Mouse (Mus musculus): ENCODE data around the gene Micall1. TPM values are rescaled to one million over a fixed set of nuclear protein-coding genes. Genes with fewer than 3 reads are reported as not detected.

Gene Micall1
- 8.4 and 9.1 TPM in 2 replicates for polyA plus RNA-seq (2015; fragmentation: Nextera tagmentation; extraction: Ambion mirVana)

DNA sequence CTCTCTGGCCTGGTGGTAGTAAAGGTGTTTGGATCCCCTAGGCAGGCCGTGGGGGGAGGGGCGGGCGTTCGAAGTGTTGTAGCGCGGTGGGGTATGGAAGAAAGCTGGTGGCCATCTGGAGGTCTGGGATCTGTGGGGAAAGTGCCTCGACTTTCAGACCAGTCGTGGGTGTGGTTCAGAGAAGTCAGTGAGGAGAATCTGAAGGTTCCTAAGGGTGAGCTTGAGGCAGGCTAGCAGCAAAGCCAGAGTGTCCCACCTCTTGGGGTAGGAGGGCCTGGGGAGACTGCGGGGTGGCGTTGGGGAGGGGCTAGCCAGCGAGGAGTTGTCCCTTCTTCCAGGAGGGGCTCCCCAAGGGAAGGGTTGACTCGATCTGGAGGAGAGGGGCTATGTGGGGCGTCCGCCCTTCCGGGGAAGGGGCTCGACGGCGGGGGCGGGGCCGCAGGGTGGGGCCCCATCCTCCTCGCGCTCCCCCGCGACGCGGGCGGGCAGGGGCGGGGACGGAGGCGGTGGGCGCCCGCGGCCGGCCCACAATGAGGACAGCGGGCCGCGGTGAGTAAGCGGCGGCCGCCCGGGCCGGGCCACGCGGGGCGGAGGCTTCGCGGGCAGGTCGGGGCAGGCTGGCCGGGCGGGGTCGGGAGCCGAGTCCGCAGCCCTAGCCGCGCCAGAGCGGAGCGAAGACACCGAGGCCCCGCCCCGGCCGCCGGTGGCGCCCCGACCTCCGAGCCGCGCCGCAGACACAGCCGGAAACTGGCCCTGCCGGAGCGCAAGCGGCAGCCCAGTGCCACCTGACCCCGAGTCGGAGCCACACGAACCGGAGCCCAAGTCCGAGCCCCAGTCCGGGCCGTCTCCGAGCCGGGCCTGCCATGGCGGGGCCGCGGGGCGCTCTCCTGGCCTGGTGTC, at the start of gene Micall1:
Micall1 (plus strand) TSS at position 478 of the 900 bp plus-strand sequence.
- no peaks in the 10 kb centered on the region for H3K9me3 ChIP-seq (ENCODE audit: low read length)
- H3K9ac ChIP-seq (replicated peaks; ENCODE audit: low read depth) = peak within 1 kb of the TSS; percentile 82
- TF ChIP-seq EP300 (IDR thresholded peaks at IDR 0.05) = no peak
- TF ChIP-seq CTCF (IDR thresholded peaks at IDR 0.05) = no peak
- under 1% methylated on average over 64 of the region's 85 CpGs for WGBS
- DNase-seq (ENCODE audit: low spot score) = peak; percentile 84
- H3K4me1 ChIP-seq (ENCODE audit: insufficient read depth, low read depth, low read length) = peaks cover 23% of the 10 kb centered on the region; the same call in 1 of the 2 replicates
- H3K36me3 ChIP-seq (ENCODE audit: insufficient read depth, low read length) = no peaks in the 10 kb centered on the region
- H3K27ac ChIP-seq (ENCODE audit: low read length) = peak within 1 kb of the TSS; percentile 91
- peak within 1 kb of the TSS; percentile 84 for H3K4me3 ChIP-seq (ENCODE audit: low read depth, low read length)
- no peaks in the 10 kb centered on the region for H3K27me3 ChIP-seq (replicated peaks; ENCODE audit: insufficient read depth, low read length)
- peak within 1 kb of the TSS; percentile 97 for H3K4me2 ChIP-seq (replicated peaks; ENCODE audit: low read depth, low read length)
- peak; percentile 90 for ATAC-seq

DNA sequence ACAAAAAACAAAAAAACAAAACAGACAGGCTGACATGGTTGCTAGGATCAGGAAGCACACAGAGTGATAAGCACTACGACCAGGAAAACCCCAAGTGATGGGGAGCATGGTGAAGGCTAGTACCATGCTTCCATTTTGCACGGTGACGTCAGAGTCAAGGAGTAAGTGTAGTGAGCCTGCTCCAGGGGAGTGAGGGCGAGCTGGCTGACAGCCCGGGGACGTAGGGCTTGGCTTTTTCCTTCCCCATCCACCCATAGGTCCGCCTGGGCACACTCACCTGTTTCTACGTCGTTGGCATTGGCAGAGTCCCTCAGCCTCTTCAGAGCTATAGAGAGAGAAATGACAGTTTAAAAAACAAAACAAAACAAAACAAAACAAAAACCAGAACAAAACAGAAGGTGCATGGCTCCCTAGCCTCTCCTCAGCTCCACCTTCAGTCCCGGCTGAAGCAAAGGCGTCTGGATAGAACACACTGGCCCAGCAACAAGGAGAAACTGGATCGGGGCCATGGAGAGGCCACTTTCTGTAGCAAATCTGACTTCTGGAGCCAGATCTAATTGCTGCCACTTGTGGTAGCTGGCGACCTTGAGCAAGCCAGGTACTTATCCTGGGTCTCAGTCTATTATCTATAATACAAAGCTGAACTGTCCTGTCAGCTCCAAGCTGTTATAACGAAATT, 47.7 kb upstream of the Micall1 start:
- H3K27ac ChIP-seq (ENCODE audit: low read length) = peak overlapping the region; percentile 22; the same call in 1 of the 2 replicates
- H3K36me3 ChIP-seq (ENCODE audit: insufficient read depth, low read length) = peaks cover 4% of the 10 kb centered on the region
- no peaks in the 10 kb centered on the region for H3K27me3 ChIP-seq (replicated peaks; ENCODE audit: insufficient read depth, low read length)
- ATAC-seq (no peak), DNase-seq (ENCODE audit: low spot score) (peak; percentile 42)
- H3K4me1 ChIP-seq (ENCODE audit: insufficient read depth, low read depth, low read length) = no peaks in the 10 kb centered on the region
- no peak overlapping the region for H3K4me3 ChIP-seq (ENCODE audit: low read depth, low read length)
- H3K9ac ChIP-seq (replicated peaks; ENCODE audit: low read depth) = no peak overlapping the region
- TF ChIP-seq EP300 (IDR thresholded peaks at IDR 0.05) (no peak), CTCF (IDR thresholded peaks at IDR 0.05) (no peak)
- WGBS = 60% methylated on average over 14 of the region's 14 CpGs
- no peak overlapping the region for H3K4me2 ChIP-seq (replicated peaks; ENCODE audit: low read depth, low read length)
- no peaks in the 10 kb centered on the region for H3K9me3 ChIP-seq (ENCODE audit: low read length)

DNA sequence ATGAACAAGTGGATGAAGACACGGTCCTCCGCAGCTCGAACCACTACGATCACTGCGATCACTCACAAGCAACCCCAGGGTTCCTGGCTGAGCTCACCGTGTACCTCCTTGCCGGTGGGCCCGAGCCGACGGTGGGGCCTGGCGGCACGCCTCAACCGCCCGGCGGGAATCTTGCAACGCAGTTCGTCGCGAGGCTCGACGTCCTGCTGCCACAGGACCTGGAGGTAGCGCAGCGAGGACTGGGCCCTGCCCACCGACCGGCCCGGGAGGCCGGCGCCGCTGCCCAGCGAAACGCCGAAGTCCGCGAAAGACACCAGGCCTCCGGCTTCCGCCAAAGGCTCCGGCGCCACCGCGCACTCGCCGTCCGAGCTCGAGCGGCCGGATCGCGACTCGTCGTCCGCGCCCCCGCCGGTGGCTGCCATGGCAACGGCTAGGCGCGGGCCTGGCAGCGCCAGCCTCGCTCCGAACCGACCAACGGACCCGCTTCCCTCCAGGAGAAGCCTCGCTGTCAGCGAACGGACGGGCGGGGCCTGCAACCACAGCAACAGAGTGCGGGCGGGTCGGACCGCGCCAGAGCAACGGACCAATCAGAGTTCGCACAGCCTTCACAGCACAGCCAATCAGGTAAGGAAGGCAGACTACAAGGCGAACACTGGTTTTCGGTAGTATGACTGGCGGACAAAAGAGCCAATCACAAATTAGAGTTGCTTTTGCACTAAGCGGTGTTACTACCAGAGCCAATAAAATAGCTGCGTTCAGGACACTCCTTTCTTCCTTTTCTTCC, 46.1 kb upstream of the Micall1 start, which contains the start of gene Ankrd54:
Ankrd54 (minus strand) TSS at position 518 of the 784 bp plus-strand sequence.
- no peaks in the 10 kb centered on the region for H3K9me3 ChIP-seq (ENCODE audit: low read length)
- peaks cover 4% of the 10 kb centered on the region; the same call in 1 of the 2 replicates for H3K36me3 ChIP-seq (ENCODE audit: insufficient read depth, low read length)
- H3K9ac ChIP-seq (replicated peaks; ENCODE audit: low read depth) = peak within 1 kb of the TSS; percentile 78
- H3K4me2 ChIP-seq (replicated peaks; ENCODE audit: low read depth, low read length) = peak within 1 kb of the TSS; percentile 83
- TF ChIP-seq CTCF (IDR thresholded peaks at IDR 0.05) = no peak
- TF ChIP-seq EP300 (IDR thresholded peaks at IDR 0.05) = no peak; the same call in 1 of the 2 replicates
- peak within 1 kb of the TSS; percentile 80 for H3K4me3 ChIP-seq (ENCODE audit: low read depth, low read length)
- no peaks in the 10 kb centered on the region for H3K27me3 ChIP-seq (replicated peaks; ENCODE audit: insufficient read depth, low read length)
- H3K27ac ChIP-seq (ENCODE audit: low read length) = peak within 1 kb of the TSS; percentile 77
- DNase-seq (ENCODE audit: low spot score) (peak; percentile 100), ATAC-seq (peak; percentile 99)
- 2% methylated on average over 70 of the region's 80 CpGs for WGBS
- no peaks in the 10 kb centered on the region for H3K4me1 ChIP-seq (ENCODE audit: insufficient read depth, low read depth, low read length)

DNA sequence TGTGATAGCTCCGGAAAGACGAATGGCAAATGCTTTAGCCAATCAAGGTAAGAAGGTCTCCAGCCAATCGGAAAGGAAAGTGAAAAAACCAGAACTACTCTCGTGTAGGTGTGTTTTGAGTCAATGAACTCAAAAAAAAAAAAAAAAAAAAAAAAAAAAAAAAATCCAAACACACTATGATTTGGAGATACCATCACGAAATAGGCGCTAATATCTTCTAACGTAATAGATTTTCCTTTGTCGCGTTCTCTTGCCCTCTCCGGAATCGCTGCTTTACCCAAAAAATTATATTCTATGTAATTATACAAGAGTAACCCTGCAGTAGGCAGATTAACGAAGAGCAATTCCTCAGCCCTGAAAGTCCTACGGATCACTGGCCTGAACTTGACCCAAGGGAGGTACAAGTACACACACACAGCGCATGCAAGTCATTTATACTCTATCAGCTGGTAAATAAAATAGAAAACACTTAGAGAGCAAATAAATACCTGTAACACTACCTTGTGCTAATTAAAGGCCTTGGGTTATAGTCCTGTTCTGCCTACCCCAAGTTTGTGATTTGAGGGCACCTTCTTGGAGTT, 45.4 kb upstream of the Micall1 start:
- Histone ChIP-seq H3K9ac (replicated peaks; ENCODE audit: low read depth) (no peak overlapping the region), H3K27ac (ENCODE audit: low read length) (no peak overlapping the region), H3K9me3 (ENCODE audit: low read length) (no peaks in the 10 kb centered on the region), H3K4me1 (ENCODE audit: insufficient read depth, low read depth, low read length) (no peaks in the 10 kb centered on the region), H3K4me2 (replicated peaks; ENCODE audit: low read depth, low read length) (peak overlapping the region; percentile 30; the same call in 1 of the 2 replicates), H3K27me3 (replicated peaks; ENCODE audit: insufficient read depth, low read length) (no peaks in the 10 kb centered on the region), H3K4me3 (ENCODE audit: low read depth, low read length) (0 out of 2 replicates have a peak overlapping the region, but pooled peaks have one; percentile 11), H3K36me3 (ENCODE audit: insufficient read depth, low read length) (peaks cover 4% of the 10 kb centered on the region; the same call in 1 of the 2 replicates)
- no peak for ATAC-seq
- no peak for DNase-seq (ENCODE audit: low spot score)
- 11% methylated on average over 14 of the region's 14 CpGs for WGBS
- TF ChIP-seq EP300 (IDR thresholded peaks at IDR 0.05) (peak; percentile 37; the same call in 1 of the 2 replicates), CTCF (IDR thresholded peaks at IDR 0.05) (no peak)

DNA sequence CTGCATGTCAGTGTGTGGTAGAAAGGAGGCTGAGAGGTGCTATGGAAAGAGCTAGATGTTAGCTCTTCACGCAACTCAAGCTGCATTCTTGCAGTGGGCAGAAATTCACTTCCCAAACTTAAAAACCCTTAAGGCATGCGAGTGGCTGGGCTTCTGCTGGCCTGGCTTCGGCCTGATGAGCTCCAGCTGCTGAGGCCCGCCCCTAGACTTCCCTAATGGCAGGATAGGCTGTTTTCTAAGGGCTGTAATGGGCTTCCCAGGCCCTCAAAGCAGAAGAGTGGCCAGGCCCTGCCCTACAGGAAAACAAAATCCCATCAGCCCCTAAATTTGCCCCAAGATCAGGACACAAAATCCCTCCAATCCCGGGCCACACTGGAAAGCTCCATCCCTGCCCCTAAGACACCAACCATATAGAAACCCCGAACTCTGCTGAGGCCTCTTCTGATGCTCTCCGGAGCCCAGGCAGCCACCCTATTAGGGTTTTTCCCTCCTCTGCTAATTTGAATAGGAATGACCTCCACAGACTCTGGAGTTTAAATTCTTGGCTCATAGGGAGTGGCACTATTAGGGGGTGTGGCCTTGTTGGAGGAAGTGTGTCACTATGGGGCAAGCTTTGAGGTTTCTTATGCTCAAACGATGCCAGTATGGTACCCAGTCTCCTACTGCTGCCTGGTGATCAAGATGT, 43.5 kb upstream of the Micall1 start:
- H3K36me3 ChIP-seq (ENCODE audit: insufficient read depth, low read length) = no peaks in the 10 kb centered on the region
- H3K9ac ChIP-seq (replicated peaks; ENCODE audit: low read depth) = no peak overlapping the region
- H3K27me3 ChIP-seq (replicated peaks; ENCODE audit: insufficient read depth, low read length) = no peaks in the 10 kb centered on the region
- TF ChIP-seq EP300 (IDR thresholded peaks at IDR 0.05) (no peak), CTCF (IDR thresholded peaks at IDR 0.05) (no peak)
- H3K4me2 ChIP-seq (replicated peaks; ENCODE audit: low read depth, low read length) = no peak overlapping the region
- no peak overlapping the region for H3K4me3 ChIP-seq (ENCODE audit: low read depth, low read length)
- WGBS = 38% methylated on average over 8 of the region's 8 CpGs
- 0 out of 2 replicates have a peak overlapping the region, but pooled peaks have one; percentile 6 for H3K27ac ChIP-seq (ENCODE audit: low read length)
- no peaks in the 10 kb centered on the region for H3K4me1 ChIP-seq (ENCODE audit: insufficient read depth, low read depth, low read length)
- H3K9me3 ChIP-seq (ENCODE audit: low read length) = no peaks in the 10 kb centered on the region
- no peak for ATAC-seq
- DNase-seq (ENCODE audit: low spot score) = peak; percentile 64
